Mouse (Mus musculus) ovary, postnatal 14 days (tissue): Measurements from ENCODE around the gene Fam186b.

ENCODE experiments used
- DNase-seq: peaks from one replicate; pipeline ENCODE4 v3.0.0; 2022; ENCODE audit warnings: low spot score

The Fam186b gene

GRCm38 (mm10) chr15:99295484-99295981 is at the start of gene Fam186b:
Gene Fam186b (minus strand): TSS chr15:99295888.
- no peak for DNase-seq

- DNase-seq = no peak
These were observed 49.3 kb upstream of the Fam186b start for GRCm38 (mm10) chr15:99344961-99345360.

GRCm38 (mm10) chr15:99344148-99344870 is 48.6 kb upstream of the Fam186b start:
- DNase-seq = no peak

GRCm38 (mm10) chr15:99343414-99344147 is 47.9 kb upstream of the Fam186b start:
- no peak for DNase-seq

DNA sequence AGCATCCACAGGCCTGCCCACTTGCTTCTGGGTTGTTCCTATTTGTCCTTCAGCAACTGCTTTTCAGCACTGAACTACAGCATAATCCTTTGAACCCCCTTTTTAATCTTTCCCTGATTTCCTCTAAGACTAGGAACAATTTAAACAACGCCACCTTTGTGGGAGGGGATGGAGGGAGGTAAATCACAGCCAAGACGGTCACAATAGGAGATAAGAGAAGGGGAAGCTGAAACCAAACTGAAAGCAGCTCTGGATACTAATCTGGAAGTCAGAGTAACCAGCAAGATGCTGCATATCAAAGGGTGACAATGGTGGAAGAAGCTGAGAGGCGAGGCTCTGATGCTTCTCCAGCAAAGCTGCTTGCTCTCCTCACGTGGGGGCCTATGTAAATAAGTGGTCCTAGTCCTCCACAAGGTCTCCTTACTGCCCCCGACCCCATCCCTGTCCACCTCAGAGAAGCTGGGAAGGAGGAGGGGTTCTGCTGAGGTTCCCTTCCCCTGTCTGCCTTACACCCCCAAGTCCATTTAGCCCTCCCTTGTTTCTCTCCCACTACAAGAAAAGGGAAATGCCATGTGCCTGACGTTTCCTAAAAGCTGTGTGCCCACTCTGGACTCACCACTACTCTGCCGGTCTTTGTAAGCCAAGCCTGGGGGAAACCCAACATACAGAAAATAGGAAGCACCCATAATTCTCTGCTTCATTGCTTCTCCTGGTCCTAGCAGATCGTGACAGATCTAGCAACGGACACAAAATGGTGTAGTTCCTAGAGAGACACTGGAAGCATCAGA is 46.7 kb upstream of the Fam186b start:
- no peak for DNase-seq

DNA sequence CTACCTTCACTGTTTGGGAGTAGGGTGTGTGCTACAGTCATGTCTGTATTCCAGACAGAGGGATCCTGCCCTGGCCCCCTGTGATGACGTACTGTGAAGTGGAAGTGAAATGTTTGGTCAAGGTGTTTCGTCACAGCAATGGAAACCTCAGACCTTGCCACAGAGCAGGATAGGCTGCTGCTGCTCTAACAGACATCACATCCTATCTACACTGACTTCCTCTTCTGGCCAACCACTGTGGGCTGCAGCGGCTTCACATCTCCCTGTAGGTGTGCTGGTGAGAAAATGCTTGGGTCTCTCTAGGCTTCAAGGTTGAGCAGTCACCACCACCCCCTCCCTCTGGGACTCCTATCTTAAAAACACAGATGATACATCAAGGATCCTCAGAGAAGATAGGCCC is 45.4 kb upstream of the Fam186b start:
- no peak for DNase-seq

DNA sequence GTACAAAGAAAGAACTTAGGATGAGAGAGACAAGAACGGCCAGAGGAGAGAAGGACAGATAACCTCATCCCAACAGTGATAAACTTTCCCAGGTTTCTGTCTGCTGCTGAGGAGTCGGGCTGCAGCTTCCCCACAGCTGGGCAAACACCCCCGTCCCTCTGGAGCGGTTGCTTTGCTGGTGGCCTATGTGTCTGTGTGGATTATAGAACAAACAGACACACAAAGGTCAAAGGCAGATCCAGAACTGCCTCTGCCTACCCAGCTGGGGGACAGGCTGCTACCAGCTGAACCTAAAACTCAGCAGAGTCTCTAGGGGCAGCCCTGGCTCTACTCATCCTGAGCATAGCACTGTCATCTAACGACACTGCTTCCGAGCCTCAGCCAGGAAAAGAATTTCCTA is 44.0 kb upstream of the Fam186b start:
- DNase-seq = no peak

- no peak for DNase-seq
These were observed 43.2 kb upstream of the Fam186b start for GRCm38 (mm10) chr15:99338916-99339315.

DNA sequence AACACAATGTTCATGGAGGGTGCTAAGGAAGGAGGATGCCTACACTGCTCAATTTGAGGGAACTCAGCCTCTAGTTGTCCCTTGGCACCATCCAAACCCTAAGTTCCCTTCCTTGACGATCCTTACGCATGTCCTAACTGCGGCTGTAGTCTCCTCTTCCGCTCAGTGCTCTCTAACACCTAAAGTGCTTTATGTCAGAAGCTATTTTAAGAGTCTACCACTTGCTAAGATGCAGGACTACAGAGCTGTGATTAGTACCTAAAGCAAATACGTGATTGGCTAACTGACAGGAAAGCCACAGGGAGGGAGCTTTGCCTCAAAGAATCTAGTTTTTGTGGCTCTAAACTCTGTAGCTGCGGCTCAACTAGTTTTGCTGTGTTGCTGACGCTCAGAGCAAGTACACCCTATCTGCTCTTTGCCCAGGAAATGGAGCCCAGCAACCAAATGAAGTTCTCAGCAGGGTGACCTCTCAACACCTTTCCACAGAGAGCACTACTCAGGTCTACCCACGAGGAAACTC is 40.2 kb upstream of the Fam186b start:
- no peak for DNase-seq

DNA sequence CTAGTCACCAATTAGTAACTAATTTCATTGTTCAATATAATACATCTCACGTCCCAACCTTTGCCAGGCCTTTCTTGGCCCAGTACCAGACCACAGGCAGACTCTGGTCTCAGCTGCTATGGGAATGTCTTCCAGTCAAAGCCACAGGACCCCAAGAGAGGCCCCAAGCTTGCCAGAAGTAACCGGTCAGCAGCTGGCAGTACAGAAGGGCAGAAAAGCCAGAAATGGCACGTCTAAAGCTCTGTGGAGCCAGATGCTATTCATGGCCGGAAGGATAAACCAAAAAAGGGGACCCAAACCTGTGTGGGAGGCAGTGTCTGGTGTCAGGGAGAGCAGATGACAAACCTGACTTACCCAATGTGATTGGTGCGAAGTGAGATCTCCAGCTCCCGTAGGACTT is 38.8 kb upstream of the Fam186b start:
- DNase-seq = no peak

GRCm38 (mm10) chr15:99333676-99334065 is 38.0 kb upstream of the Fam186b start:
- no peak for DNase-seq

- no peak for DNase-seq
These were observed 37.4 kb upstream of the Fam186b start for GRCm38 (mm10) chr15:99332921-99333675.

DNA sequence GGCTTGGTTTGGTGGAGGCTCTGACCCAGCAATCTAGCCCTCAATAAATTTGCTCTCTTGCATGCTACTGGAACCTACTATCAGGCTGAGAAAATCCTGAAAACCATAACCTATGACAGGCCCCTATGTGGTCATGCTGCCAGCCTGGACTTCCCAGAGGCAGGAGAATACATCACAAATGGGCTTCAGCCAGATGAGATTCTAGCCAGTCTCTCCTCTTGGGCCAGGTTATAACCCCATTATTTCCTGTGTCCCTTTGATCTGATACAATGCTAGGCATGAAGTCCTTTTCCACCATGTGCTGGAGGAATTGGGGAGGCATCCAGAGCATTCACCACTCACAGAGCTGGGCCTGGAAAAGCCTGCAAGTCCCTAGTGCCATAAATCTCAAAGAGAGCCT is 36.4 kb upstream of the Fam186b start:
- DNase-seq = no peak

DNA sequence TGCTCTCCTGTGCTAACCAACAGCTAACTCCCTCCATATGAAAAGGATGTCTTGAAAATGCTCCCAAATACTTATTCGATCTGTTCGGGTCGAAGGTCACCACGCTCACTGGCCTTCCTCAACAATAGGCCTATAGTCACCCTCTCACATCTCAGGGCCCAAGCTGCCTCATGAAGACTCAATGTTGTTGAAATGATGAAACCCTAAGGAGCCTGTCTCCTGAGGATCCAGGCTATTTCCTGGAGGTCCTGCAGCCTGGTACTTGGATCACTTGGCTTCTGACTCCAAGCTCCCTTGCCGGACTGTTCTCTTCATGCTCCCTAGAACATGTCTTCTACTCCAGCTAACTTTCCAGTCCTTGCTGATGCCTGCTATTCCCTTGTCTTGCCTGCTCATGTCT is 35.7 kb upstream of the Fam186b start:
- DNase-seq = no peak

DNA sequence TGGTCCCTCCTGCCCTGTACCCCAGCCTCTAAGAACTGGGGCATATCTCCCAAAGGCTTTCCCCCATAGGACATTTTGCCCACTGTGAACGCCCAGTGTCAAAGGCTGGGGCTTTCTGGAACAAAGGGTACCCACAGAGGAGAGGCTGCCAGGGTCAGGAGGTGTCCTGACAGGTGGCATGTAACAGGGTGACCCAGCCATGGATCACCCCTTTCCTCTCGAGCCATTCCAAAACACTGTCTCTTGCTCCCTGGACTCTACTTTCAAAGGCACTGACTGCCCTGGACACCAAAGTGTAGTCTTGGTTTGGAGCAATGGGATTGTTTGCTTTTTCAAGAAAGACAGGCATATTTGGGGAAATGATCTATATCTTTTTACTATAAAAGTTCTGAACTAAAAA is 34.6 kb upstream of the Fam186b start:
- no peak for DNase-seq

DNA sequence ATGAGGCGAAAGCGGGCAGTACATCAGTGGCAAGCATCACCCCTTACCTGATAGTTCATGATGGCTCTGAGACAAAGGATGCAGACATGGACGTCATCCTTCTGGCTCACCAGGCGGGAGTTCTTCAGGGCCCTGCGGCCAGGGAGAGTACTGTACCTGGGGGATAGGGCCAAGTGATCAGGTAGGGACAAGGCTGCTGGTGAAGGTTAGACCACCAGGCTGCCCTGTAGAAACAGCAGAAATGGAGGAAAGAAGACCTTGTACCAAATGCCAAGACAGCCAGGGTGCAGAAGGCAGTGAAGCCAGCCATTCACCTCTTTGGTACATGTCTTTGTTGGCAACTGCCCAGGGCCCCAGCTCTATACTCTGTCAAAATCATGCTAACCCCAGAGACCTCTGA is 32.3 kb upstream of the Fam186b start:
- DNase-seq = no peak

GRCm38 (mm10) chr15:99326959-99327358 is 31.3 kb upstream of the Fam186b start:
- no peak for DNase-seq

GRCm38 (mm10) chr15:99326407-99326806 is 30.7 kb upstream of the Fam186b start:
- no peak for DNase-seq

- no peak for DNase-seq
These were observed 29.9 kb upstream of the Fam186b start for GRCm38 (mm10) chr15:99325598-99325997.

GRCm38 (mm10) chr15:99324151-99324550 is 28.5 kb upstream of the Fam186b start:
- no peak for DNase-seq

- DNase-seq = no peak
These were observed 25.3 kb upstream of the Fam186b start for GRCm38 (mm10) chr15:99320978-99321377.
